Mouse (Mus musculus) neural tube, embryonic 11.5 days (tissue): ENCODE results near the gene Trnau1ap. TPM values are rescaled to one million over a fixed set of nuclear protein-coding genes. Genes with fewer than 3 reads are reported as not detected.

Source experiments
- ATAC-seq: fragments of 200-750 bp; cut with Nextera tagmentation; 2 replicates; pipeline ENCODE4 v1.8.0; 2017; ENCODE audit warnings: moderate number of reproducible peaks, mild to moderate bottlenecking, moderate TSS enrichment, moderate library complexity; ENCODE audit not compliant: insufficient read depth, low FRiP score, low TSS enrichment
- DNase-seq: peaks from one replicate; pipeline ENCODE4 v3.0.0-alpha.2; 2015; ENCODE audit warnings: low spot score
- H3K27ac ChIP-seq: fragments of 300-500 bp; sonication (generic); 2 replicates; pipeline ENCODE4 v1.5.1; 2014; ENCODE audit warnings: low read depth, mild to moderate bottlenecking, low read length
- H3K27me3 ChIP-seq: fragments of 300-500 bp; sonication (generic); 2 replicates; pipeline ENCODE4 v1.6.1; 2014; ENCODE audit warnings: mild to moderate bottlenecking, low read length, mixed read lengths; ENCODE audit not compliant: control insufficient read depth, insufficient read depth
- H3K36me3 ChIP-seq: fragments of 300-500 bp; sonication (generic); 2 replicates; pipeline ENCODE4 v1.6.1; 2014; ENCODE audit warnings: mild to moderate bottlenecking, low read length, moderate library complexity, mixed read lengths; ENCODE audit not compliant: control insufficient read depth, insufficient read depth
- H3K4me1 ChIP-seq: fragments of 300-500 bp; sonication (generic); 2 replicates; pipeline ENCODE4 v1.6.1; 2014; ENCODE audit warnings: low read length, mixed read lengths; ENCODE audit not compliant: control insufficient read depth, insufficient read depth
- H3K4me2 ChIP-seq: fragments of 300-500 bp; sonication (generic); 2 replicates; pipeline ENCODE4 v1.6.1; 2014; ENCODE audit warnings: low read depth, mild to moderate bottlenecking, moderate library complexity
- H3K4me3 ChIP-seq: fragments of 300-500 bp; sonication (generic); 2 replicates; pipeline ENCODE4 v1.5.1; 2014; ENCODE audit warnings: low read depth, low read length
- H3K9ac ChIP-seq: fragments of 300-500 bp; sonication (generic); 2 replicates; pipeline ENCODE4 v1.6.1; 2014; ENCODE audit warnings: mild to moderate bottlenecking, low read length
- H3K9me3 ChIP-seq: fragments of 300-500 bp; sonication (generic); 2 replicates; pipeline ENCODE4 v1.6.1; 2016; ENCODE audit warnings: low read length; ENCODE audit not compliant: control insufficient read depth
- WGBS: fragments of 180-500 bp; shearing (Covaris S2); extraction: QIAGEN DNeasy Blood & Tissue Kit; methylation state at CpG from one replicate; pipeline ENCODE4 v1.1.7; 2014; 5-methylcytosine and 5-hydroxymethylcytosine counted together
- polyA plus RNA-seq: library from polyadenylated mRNA; unstranded; fragments of >200 nt; fragmentation: Nextera tagmentation; extraction: Ambion mirVana; gene quantifications from 2 replicates; pipeline ENCODE4 v1.2.1, GENCODE M21; 2014

Trnau1ap gene
- polyA plus RNA-seq, 1 experiment from 2014 or later, result 82.9 TPM

DNA sequence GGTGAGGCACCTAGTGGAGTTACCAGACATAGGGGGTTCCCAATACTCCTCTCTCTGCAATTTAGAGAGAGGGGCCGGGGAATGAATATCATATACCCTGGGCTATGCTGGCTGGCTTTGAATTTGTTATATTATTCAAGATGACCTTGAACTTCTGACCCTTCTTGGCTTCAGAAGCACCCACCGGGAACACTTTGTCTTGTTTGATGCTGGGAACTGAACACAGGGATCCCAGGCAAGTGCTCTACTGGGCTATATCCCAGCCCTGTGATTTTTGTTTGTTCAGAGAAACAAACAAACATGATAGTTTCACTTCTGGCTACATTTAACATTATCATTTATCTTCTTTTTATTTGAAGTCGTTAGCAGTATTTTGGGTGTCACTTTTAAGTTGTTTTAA, 26.1 kb upstream of the Trnau1ap start:
- Histone ChIP-seq H3K27ac (no peak overlapping the region), H3K4me3 (no peak overlapping the region), H3K9me3 (no peaks in the 10 kb centered on the region), H3K36me3 (peaks cover 5% of the 10 kb centered on the region), H3K9ac (no peak overlapping the region), H3K27me3 (no peaks in the 10 kb centered on the region), H3K4me1 (no peaks in the 10 kb centered on the region; the same call in 1 of the 2 replicates), H3K4me2 (no peak overlapping the region)
- no peak for ATAC-seq
- DNase-seq, result no peak
- 84% methylated on average over 3 of the region's 3 CpGs for WGBS

DNA sequence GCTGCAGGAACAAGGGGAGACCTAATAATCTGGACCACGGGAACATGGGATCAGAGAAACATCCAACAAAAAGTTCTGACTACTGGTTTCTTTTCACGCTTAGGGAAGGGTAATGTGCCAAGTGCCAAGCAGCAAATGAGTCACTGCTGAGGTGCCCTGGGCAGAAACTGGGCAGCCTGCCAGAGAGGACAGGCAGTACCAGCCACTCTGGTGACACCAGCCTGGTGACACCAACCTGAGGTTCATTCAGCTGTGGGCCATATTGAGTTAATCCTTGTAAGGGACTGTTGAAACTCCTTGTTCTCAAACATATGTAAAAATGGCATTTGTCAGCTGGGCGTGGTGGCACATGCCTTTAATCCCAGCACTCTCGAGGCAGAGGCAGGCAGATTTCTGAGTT, 25.2 kb upstream of the Trnau1ap start:
- Histone ChIP-seq H3K4me3 (no peak overlapping the region), H3K9me3 (no peaks in the 10 kb centered on the region), H3K9ac (no peak overlapping the region), H3K27ac (no peak overlapping the region), H3K4me2 (no peak overlapping the region), H3K36me3 (peaks cover 3% of the 10 kb centered on the region), H3K27me3 (no peaks in the 10 kb centered on the region), H3K4me1 (no peaks in the 10 kb centered on the region; the same call in 1 of the 2 replicates)
- 91% methylated on average over 4 of the region's 4 CpGs for WGBS
- no peak for ATAC-seq
- no peak for DNase-seq

DNA sequence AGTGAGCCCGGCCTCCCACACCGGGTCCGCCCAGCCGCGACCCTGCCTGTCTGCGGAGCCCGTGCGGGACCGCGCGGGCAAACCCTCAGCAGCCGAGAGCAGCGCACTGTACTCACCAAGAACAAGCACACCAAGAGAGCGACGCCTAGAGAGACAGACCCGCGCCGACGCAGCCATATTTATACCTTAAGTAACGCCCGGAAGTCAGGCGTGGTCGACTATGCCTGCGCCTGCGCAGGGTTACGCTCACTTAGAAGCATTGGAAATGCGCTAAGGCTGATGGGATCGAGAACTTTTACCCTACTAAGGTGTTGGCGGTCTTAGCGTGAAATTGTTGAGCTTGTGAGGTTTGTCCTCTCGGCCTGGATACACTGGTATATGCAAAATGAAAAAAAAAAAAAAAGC, 24.1 kb upstream of the Trnau1ap start, which contains the start of gene Rcc1:
Gene Rcc1 (minus strand): TSS at position 125 of the 405 bp plus-strand sequence.
- peak within 1 kb of the TSS; percentile 84 for H3K9ac ChIP-seq
- peak; percentile 88 for ATAC-seq
- H3K4me1 ChIP-seq, result no peaks in the 10 kb centered on the region; the same call in 1 of the 2 replicates
- H3K9me3 ChIP-seq, result no peaks in the 10 kb centered on the region
- under 1% methylated on average over 31 of the region's 31 CpGs for WGBS
- H3K27ac ChIP-seq, result peak within 1 kb of the TSS; percentile 87
- H3K36me3 ChIP-seq, result peaks cover 3% of the 10 kb centered on the region
- H3K4me3 ChIP-seq, result peak within 1 kb of the TSS; percentile 79
- no peaks in the 10 kb centered on the region for H3K27me3 ChIP-seq
- DNase-seq, result peak; percentile 92
- peak within 1 kb of the TSS; percentile 80 for H3K4me2 ChIP-seq

DNA sequence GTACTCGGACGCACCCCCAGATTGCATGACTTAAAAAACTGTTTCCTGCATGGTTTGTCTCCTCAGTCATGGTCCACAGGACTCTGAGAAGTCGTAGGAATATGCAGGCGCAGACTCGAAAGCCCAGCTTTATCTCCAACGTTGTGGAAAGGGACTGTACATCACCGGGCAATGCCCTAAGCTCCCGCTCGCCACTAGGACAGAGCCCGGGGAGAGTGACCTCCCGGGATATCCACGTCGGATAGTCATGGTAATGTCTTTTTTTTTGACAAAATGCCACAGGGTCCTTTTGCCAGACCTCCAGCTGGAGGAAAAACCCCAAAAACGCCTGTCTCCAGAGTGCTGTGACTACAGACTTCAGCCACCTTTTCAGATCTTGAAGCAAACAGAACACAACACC, 23.4 kb upstream of the Trnau1ap start:
- no peaks in the 10 kb centered on the region; the same call in 1 of the 2 replicates for H3K4me1 ChIP-seq
- H3K36me3 ChIP-seq, result no peaks in the 10 kb centered on the region; the same call in none of the 2 replicates
- H3K4me2 ChIP-seq, result peak overlapping the region; percentile 80
- peak overlapping the region; percentile 84 for H3K9ac ChIP-seq
- under 1% methylated on average over 14 of the region's 14 CpGs for WGBS
- peak overlapping the region; percentile 87 for H3K27ac ChIP-seq
- ATAC-seq (no peak), DNase-seq (no peak)
- no peaks in the 10 kb centered on the region for H3K27me3 ChIP-seq
- peak overlapping the region; percentile 79 for H3K4me3 ChIP-seq
- H3K9me3 ChIP-seq, result no peaks in the 10 kb centered on the region

DNA sequence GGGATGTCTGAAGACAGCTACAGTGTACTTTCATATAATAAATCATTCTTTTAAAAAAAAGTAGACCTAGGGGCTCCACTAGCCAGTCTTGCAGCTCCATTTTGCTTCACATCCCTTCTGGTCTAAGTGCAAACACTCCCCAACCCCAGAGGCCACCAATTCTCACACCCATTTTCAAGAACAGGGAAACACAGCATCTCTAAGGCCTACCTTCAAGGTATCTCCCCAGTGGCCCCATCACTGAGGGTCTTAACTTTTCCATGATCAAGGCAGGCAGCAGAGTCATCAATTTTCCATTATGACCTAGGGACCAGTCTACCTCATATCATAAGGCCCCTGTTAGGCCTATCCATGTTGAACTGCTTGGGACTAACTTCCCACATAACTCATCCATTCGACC, 22.1 kb upstream of the Trnau1ap start:
- no peaks in the 10 kb centered on the region for H3K27me3 ChIP-seq
- H3K9me3 ChIP-seq, result no peaks in the 10 kb centered on the region
- H3K9ac ChIP-seq, result no peak overlapping the region
- no peaks in the 10 kb centered on the region for H3K36me3 ChIP-seq
- H3K27ac ChIP-seq, result no peak overlapping the region
- ATAC-seq (no peak), DNase-seq (no peak)
- 27% methylated on average over 1 of the region's 1 CpGs for WGBS
- no peaks in the 10 kb centered on the region; the same call in 1 of the 2 replicates for H3K4me1 ChIP-seq
- peak overlapping the region; percentile 79; the same call in 1 of the 2 replicates for H3K4me3 ChIP-seq
- peak overlapping the region; percentile 80; the same call in 1 of the 2 replicates for H3K4me2 ChIP-seq

DNA sequence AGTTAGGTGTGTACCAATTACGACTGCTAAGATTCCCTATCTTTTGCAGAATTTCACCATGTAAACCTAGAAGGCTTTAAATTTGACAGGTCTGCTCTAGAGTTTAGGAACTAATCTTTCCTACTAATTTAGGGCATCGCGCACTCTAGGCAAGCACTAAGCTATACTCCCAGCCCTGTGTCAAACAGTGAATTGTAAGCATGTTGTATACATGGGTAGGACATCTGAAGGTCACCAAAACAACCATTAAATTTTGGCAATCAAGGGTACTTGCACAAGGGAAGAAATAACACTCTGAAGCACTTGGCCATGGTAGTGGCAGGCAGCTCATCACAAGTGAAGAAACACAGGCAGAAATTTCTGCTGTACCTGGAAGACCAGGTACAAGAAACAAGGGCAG, 21.5 kb upstream of the Trnau1ap start:
- WGBS, result 68% methylated on average over 3 of the region's 3 CpGs
- H3K4me2 ChIP-seq, result no peak overlapping the region
- no peak overlapping the region for H3K9ac ChIP-seq
- ATAC-seq, result no peak
- H3K27ac ChIP-seq, result no peak overlapping the region
- no peaks in the 10 kb centered on the region for H3K27me3 ChIP-seq
- H3K36me3 ChIP-seq, result no peaks in the 10 kb centered on the region
- no peaks in the 10 kb centered on the region; the same call in 1 of the 2 replicates for H3K4me1 ChIP-seq
- H3K4me3 ChIP-seq, result no peak overlapping the region
- H3K9me3 ChIP-seq, result no peaks in the 10 kb centered on the region
- no peak for DNase-seq

DNA sequence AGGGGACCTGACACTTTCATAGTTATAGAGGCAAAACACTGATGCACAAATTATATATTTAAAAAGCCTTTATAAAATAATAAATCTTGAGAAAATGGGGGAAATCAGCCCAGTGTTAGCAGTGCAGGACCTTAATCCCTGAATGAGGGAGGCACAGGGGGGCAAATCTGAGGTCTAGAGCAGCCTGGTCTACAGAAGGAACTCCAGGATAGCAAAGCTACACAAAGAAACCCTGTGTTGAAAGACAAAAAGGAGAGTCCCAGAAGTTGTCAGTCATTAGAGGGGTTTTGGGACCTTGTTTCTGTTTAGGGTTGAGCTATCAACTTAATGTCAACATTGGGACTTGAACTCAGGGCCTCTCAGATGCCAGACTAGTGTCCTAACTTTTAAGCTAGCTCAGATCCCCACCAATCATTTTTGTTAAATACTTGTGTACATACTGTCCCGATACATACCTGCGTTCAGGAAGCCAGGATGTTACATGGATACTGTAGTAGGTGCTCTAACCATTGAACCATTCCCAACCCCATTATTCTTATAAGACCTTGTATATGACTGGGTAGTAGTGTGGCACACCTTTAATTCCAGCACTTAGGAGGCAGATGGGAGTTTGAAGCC, 20.9 kb upstream of the Trnau1ap start:
- Histone ChIP-seq H3K4me2 (no peak overlapping the region), H3K9me3 (no peaks in the 10 kb centered on the region), H3K4me3 (no peak overlapping the region), H3K9ac (no peak overlapping the region), H3K4me1 (no peaks in the 10 kb centered on the region; the same call in 1 of the 2 replicates), H3K27me3 (no peaks in the 10 kb centered on the region), H3K27ac (no peak overlapping the region), H3K36me3 (no peaks in the 10 kb centered on the region)
- DNase-seq, result no peak
- 35% methylated on average over 2 of the region's 2 CpGs for WGBS
- ATAC-seq, result no peak

DNA sequence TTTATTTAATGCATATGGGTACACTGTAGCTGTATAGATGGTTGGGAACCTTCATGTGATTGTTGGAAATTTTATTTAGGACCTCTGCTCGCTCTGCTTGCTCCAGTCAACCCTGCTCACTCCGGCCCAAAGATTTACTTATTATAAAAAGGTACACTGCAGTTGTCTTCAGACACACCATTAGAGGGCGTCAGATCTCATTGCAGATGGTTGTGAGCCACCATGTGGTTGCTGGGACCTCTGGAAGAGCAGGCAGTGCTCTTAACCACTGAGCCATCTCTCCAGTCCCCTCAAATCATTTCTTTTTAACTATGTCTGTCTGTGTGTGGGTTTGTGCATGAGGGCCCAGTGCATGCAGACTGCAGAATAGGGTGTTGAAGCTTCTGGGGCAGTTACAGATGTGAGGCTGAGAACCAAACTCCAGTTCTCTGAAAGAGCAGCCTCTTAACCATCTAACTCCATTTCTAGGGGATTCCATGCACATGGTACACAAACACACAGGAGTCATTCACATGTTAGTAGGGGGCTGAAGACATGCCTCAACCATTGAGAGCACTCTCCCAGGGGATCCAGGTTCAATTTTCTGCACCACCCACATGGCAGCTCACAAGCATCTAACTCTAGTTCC, 20.3 kb upstream of the Trnau1ap start:
- Histone ChIP-seq H3K27me3 (no peaks in the 10 kb centered on the region), H3K4me2 (no peak overlapping the region), H3K27ac (no peak overlapping the region), H3K4me3 (no peak overlapping the region), H3K9me3 (no peaks in the 10 kb centered on the region), H3K36me3 (no peaks in the 10 kb centered on the region), H3K9ac (no peak overlapping the region), H3K4me1 (peaks cover 2% of the 10 kb centered on the region)
- DNase-seq (no peak), ATAC-seq (no peak)
- WGBS, result 59% methylated on average over 3 of the region's 3 CpGs

DNA sequence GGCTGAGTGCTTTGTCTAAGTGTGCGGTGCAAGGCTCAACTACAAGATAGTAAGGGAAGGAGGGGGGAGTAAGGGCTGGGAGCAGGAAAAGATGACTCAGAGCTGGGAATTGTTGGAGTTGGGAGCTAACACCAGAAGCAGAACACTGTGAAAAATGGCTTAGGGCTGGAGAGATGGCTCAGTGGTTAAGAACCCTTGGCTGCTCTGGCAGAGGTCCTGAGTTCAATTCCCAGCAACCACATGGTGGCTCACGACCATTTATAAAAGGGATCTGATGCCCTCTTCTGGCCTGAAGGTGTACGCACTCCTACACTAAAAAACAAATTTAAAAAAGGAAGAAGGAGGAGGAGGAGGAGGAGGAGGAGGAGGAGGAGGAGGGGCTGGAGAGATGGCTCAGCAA, 17.3 kb upstream of the Trnau1ap start:
- H3K27me3 ChIP-seq, result no peaks in the 10 kb centered on the region
- H3K4me3 ChIP-seq, result no peak overlapping the region
- no peak overlapping the region for H3K27ac ChIP-seq
- H3K9me3 ChIP-seq, result no peaks in the 10 kb centered on the region
- DNase-seq (no peak), ATAC-seq (no peak)
- peaks cover 12% of the 10 kb centered on the region for H3K4me1 ChIP-seq
- WGBS, result 63% methylated on average over 3 of the region's 3 CpGs
- H3K4me2 ChIP-seq, result no peak overlapping the region
- H3K36me3 ChIP-seq, result no peaks in the 10 kb centered on the region; the same call in none of the 2 replicates
- no peak overlapping the region for H3K9ac ChIP-seq
